Mouse (Mus musculus) intestine, embryonic 16.5 days (tissue): ENCODE data around the gene Casc3. TPM values are rescaled to one million over a fixed set of nuclear protein-coding genes. Genes with fewer than 3 reads are reported as not detected.

Experiments used
- ATAC-seq: fragments of 200-750 bp; cut with Nextera tagmentation; 2 replicates; pipeline ENCODE4 v1.8.0; 2017; ENCODE audit warnings: moderate TSS enrichment, moderate library complexity
- H3K27ac ChIP-seq: fragments of 300-500 bp; sonication (generic); 2 replicates; pipeline ENCODE4 v1.5.1; 2014; ENCODE audit warnings: mild to moderate bottlenecking, low read length
- H3K27me3 ChIP-seq: fragments of 300-500 bp; sonication (generic); replicated peaks from 2 replicates; pipeline ENCODE4 v1.6.1; 2014; ENCODE audit warnings: low read length, control low read depth, mixed read lengths; ENCODE audit not compliant: control insufficient read depth, insufficient read depth
- H3K36me3 ChIP-seq: fragments of 300-500 bp; sonication (generic); 2 replicates; pipeline ENCODE4 v1.6.1; 2014; ENCODE audit warnings: low read length, control low read depth; ENCODE audit not compliant: control insufficient read depth, insufficient read depth
- H3K4me1 ChIP-seq: fragments of 300-500 bp; sonication (generic); 2 replicates; pipeline ENCODE4 v1.6.1; 2014; ENCODE audit warnings: low read length, control low read depth, mixed read lengths; ENCODE audit not compliant: control insufficient read depth, insufficient read depth
- H3K4me2 ChIP-seq: fragments of 300-500 bp; sonication (generic); 2 replicates; pipeline ENCODE4 v1.6.1; 2014; ENCODE audit warnings: low read depth, low read length, control low read depth
- H3K4me3 ChIP-seq: fragments of 300-500 bp; sonication (generic); 2 replicates; pipeline ENCODE4 v1.5.1; 2014; ENCODE audit warnings: mild to moderate bottlenecking, low read length
- H3K9ac ChIP-seq: fragments of 300-500 bp; sonication (generic); 2 replicates; pipeline ENCODE4 v1.6.1; 2014; ENCODE audit warnings: low read depth, low read length
- H3K9me3 ChIP-seq: fragments of 300-500 bp; sonication (generic); 2 replicates; pipeline ENCODE4 v1.6.1; 2016; ENCODE audit warnings: low read length, control low read depth; ENCODE audit not compliant: control insufficient read depth
- WGBS: fragments of 180-500 bp; shearing (Covaris S2); extraction: QIAGEN DNeasy Blood & Tissue Kit; methylation state at CpG from one replicate; pipeline ENCODE4 v1.1.7; 2014; 5-methylcytosine and 5-hydroxymethylcytosine counted together
- polyA plus RNA-seq: library from polyadenylated mRNA; unstranded; fragments of >200 nt; fragmentation: Nextera tagmentation; extraction: Ambion mirVana; gene quantifications from 2 replicates; pipeline ENCODE4 v1.2.1, GENCODE M21; 2015

Casc3 gene
- polyA plus RNA-seq, 1 experiment from 2014 or later, result 23.1 TPM

- Histone ChIP-seq H3K4me3 (no peak overlapping the region), H3K9ac (peak overlapping the region; percentile 36; the same call in 1 of the 2 replicates), H3K27me3 (no peaks in the 10 kb centered on the region), H3K27ac (peak overlapping the region; percentile 97), H3K4me1 (peaks cover 62% of the 10 kb centered on the region), H3K36me3 (no peaks in the 10 kb centered on the region), H3K4me2 (peak overlapping the region; percentile 55; the same call in 1 of the 2 replicates), H3K9me3 (no peaks in the 10 kb centered on the region)
- WGBS, result 22% methylated on average over 14 of the region's 14 CpGs
- no peak for ATAC-seq
Measured at GRCm38 (mm10) chr11:98781851-98782512, 22.7 kb upstream of the Casc3 start.

DNA sequence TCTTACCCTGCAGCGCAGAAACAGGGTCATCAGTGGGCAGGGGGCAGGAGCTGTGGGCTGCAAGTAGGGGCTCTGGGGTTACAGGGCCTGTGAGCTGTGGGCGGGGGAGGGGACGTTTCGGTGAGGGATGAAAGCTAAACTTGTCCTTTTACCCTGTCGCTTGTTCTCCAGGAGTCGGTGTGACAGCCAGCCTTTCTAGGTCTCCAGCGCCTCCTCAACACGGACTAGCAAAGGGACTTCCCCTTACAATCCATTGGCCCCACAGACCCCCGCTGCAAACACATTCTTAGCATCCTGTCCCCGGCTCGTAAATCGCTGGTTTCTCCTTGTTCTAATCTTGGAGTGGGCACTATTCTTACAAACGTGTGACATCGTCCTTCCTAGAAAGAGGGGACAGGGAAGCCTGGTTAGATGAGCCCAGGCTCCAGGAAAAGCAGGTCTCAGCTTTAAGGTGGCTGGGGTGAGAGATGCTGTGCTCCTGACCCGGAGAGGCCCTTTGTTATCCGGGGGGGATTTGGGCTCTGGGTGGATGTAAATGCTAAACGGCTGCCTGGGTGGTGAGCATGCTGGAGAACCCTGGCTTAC is 22.0 kb upstream of the Casc3 start:
- peak overlapping the region; percentile 40 for H3K4me3 ChIP-seq
- peaks cover 59% of the 10 kb centered on the region for H3K4me1 ChIP-seq
- H3K4me2 ChIP-seq, result peak overlapping the region; percentile 55
- peak overlapping the region; percentile 65 for H3K9ac ChIP-seq
- no peaks in the 10 kb centered on the region for H3K36me3 ChIP-seq
- ATAC-seq, result no peak
- H3K9me3 ChIP-seq, result no peaks in the 10 kb centered on the region
- H3K27me3 ChIP-seq, result no peaks in the 10 kb centered on the region
- WGBS, result 8% methylated on average over 17 of the region's 17 CpGs
- peak overlapping the region; percentile 97 for H3K27ac ChIP-seq

- Histone ChIP-seq H3K9ac (peak overlapping the region; percentile 65), H3K27me3 (no peaks in the 10 kb centered on the region), H3K4me3 (peak overlapping the region; percentile 40), H3K9me3 (no peaks in the 10 kb centered on the region), H3K36me3 (no peaks in the 10 kb centered on the region), H3K4me2 (peak overlapping the region; percentile 55), H3K4me1 (peaks cover 55% of the 10 kb centered on the region), H3K27ac (peak overlapping the region; percentile 97)
- peak; percentile 83 for ATAC-seq
- WGBS, result under 1% methylated on average over 20 of the region's 20 CpGs
Measured at GRCm38 (mm10) chr11:98783236-98783696, 21.4 kb upstream of the Casc3 start.

DNA sequence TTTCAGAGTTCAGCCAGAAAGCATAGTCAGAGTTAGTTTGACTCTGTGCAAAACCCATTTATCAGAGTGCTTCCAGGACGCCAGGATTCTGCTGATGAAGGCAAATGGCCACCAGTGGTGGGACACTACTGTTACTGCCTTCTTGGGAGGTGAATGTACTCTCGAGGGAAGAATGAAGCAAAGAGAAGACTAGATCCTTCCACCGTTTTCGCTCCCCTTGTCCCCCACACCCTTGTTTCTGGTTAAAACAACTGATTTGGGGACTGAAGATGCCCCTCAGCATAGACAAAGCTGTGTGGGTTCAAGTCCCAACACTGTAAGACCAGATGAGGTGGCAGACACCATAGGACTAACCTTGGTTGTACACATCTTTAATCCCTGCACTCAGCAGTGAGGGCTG is 20.6 kb upstream of the Casc3 start:
- Histone ChIP-seq H3K27me3 (no peaks in the 10 kb centered on the region), H3K36me3 (no peaks in the 10 kb centered on the region), H3K4me1 (peaks cover 55% of the 10 kb centered on the region), H3K9me3 (no peaks in the 10 kb centered on the region), H3K27ac (peak overlapping the region; percentile 97), H3K4me3 (no peak overlapping the region), H3K4me2 (no peak overlapping the region), H3K9ac (no peak overlapping the region)
- WGBS, result 73% methylated on average over 4 of the region's 4 CpGs
- ATAC-seq, result no peak

DNA sequence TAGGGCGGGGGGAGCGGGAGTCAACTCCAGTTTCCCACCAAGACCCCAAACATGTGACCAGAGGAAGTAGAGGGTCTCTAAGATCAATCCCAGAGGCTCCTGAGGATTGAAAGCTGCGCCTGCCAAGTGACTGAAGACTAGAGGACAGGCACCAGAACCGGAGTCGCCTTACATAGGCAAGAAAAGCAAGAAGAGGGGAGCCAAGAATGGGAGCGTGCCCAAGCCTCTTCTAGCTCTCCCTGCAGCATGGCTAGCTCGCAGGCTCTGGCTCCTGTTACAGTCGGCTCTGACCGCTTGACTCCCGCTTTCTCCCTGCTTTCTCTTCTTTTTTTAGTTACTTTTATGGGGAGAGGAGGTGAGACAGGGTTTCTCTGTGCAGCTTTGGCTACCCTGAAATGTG is 19.5 kb upstream of the Casc3 start:
- peak overlapping the region; percentile 25; the same call in 1 of the 2 replicates for H3K9ac ChIP-seq
- peak overlapping the region; percentile 90 for H3K27ac ChIP-seq
- no peaks in the 10 kb centered on the region for H3K36me3 ChIP-seq
- no peaks in the 10 kb centered on the region for H3K27me3 ChIP-seq
- H3K4me2 ChIP-seq, result no peak overlapping the region
- no peak for ATAC-seq
- no peaks in the 10 kb centered on the region for H3K9me3 ChIP-seq
- 71% methylated on average over 10 of the region's 10 CpGs for WGBS
- H3K4me3 ChIP-seq, result no peak overlapping the region
- H3K4me1 ChIP-seq, result peaks cover 58% of the 10 kb centered on the region

GRCm38 (mm10) chr11:98785772-98786281 is 18.9 kb upstream of the Casc3 start:
- Histone ChIP-seq H3K4me1 (peaks cover 58% of the 10 kb centered on the region), H3K36me3 (no peaks in the 10 kb centered on the region), H3K4me2 (peak overlapping the region; percentile 38), H3K27ac (peak overlapping the region; percentile 90), H3K9me3 (no peaks in the 10 kb centered on the region), H3K27me3 (no peaks in the 10 kb centered on the region), H3K4me3 (0 out of 2 replicates have a peak overlapping the region, but pooled peaks have one; percentile 1), H3K9ac (peak overlapping the region; percentile 25)
- ATAC-seq, result no peak
- WGBS, result 10% methylated on average over 12 of the region's 12 CpGs

- Histone ChIP-seq H3K9ac (peak overlapping the region; percentile 25; the same call in 1 of the 2 replicates), H3K4me2 (peak overlapping the region; percentile 38), H3K9me3 (no peaks in the 10 kb centered on the region), H3K27ac (peak overlapping the region; percentile 90), H3K27me3 (no peaks in the 10 kb centered on the region), H3K4me3 (0 out of 2 replicates have a peak overlapping the region, but pooled peaks have one; percentile 1), H3K4me1 (peaks cover 52% of the 10 kb centered on the region), H3K36me3 (no peaks in the 10 kb centered on the region)
- WGBS, result 1% methylated on average over 14 of the region's 15 CpGs
- ATAC-seq, result peak; percentile 64
Measured at GRCm38 (mm10) chr11:98786359-98787214, 18.1 kb upstream of the Casc3 start.

GRCm38 (mm10) chr11:98787229-98787628 is 17.5 kb upstream of the Casc3 start:
- Histone ChIP-seq H3K27ac (peak overlapping the region; percentile 90), H3K4me2 (no peak overlapping the region), H3K27me3 (no peaks in the 10 kb centered on the region), H3K4me1 (peaks cover 45% of the 10 kb centered on the region), H3K36me3 (no peaks in the 10 kb centered on the region), H3K9me3 (no peaks in the 10 kb centered on the region), H3K9ac (no peak overlapping the region), H3K4me3 (no peak overlapping the region)
- ATAC-seq, result no peak
- WGBS, result 29% methylated on average over 7 of the region's 7 CpGs

GRCm38 (mm10) chr11:98787691-98788090 is 17.0 kb upstream of the Casc3 start:
- 96% methylated on average over 1 of the region's 1 CpGs for WGBS
- no peaks in the 10 kb centered on the region for H3K9me3 ChIP-seq
- no peak overlapping the region for H3K4me3 ChIP-seq
- no peaks in the 10 kb centered on the region for H3K27me3 ChIP-seq
- ATAC-seq, result no peak
- H3K4me2 ChIP-seq, result no peak overlapping the region
- H3K36me3 ChIP-seq, result no peaks in the 10 kb centered on the region
- no peak overlapping the region for H3K9ac ChIP-seq
- H3K4me1 ChIP-seq, result peaks cover 41% of the 10 kb centered on the region
- no peak overlapping the region for H3K27ac ChIP-seq
